Mouse (Mus musculus) layer of hippocampus, postnatal 14 days (tissue): ENCODE data around the gene Notch2. TPM values are rescaled to one million over a fixed set of nuclear protein-coding genes. Genes with fewer than 3 reads are reported as not detected.

Experiments used
- total RNA-seq, 2 experiments: library from RNA; stranded (reverse); gene quantifications; 2 replicates each; pipeline ENCODE4 v1.2.3; 2021

Gene Notch2
- total RNA-seq, 2 experiments from 2014 or later: 27.4 to 31.3 TPM

Other genes starting within 250 kb of the Notch2 start
- gene Pde4dip, start 124.8 kb upstream of the Notch2 start, total RNA-seq: 100 to 1,000 TPM; 214 to 250 TPM
- 10 to 100 TPM; 66.7 to 68.1 TPM for gene Sec22b, start 112.3 kb upstream of the Notch2 start, total RNA-seq
- not detected for gene Adam30, start 147.1 kb downstream of the Notch2 start, total RNA-seq
- gene Reg4, start 208.6 kb downstream of the Notch2 start, total RNA-seq: not detected